Mouse (Mus musculus): ENCODE measurements at regions not wholly inside any gene's neighbourhood (a gene's known extent, or its start where the extent isn't known, plus 50 kb on each side); places are given as distances from the start of the nearest gene placed in this dataset.

- Histone ChIP-seq H3K79me2 (ENCODE audit: control insufficient read depth, insufficient read depth, low read length, poor library complexity) (no peaks in the 10 kb centered on the region), H3K27me3 (ENCODE audit: control insufficient read depth in 1 of 2, insufficient read depth in 2 of 2, low read length in 2 of 2) (no peaks in the 10 kb centered on the region), H3K27ac (ENCODE audit: control insufficient read depth, low read depth, low read length) (no peak overlapping the region), H3K9me3 (replicated peaks; ENCODE audit: insufficient read depth, low read length) (no peaks in the 10 kb centered on the region), H3K36me3 (ENCODE audit: control insufficient read depth in 1 of 2, insufficient read depth in 2 of 2, low read length in 2 of 2) (no peaks in the 10 kb centered on the region), H3K4me1 (ENCODE audit: control insufficient read depth in 1 of 2, insufficient read depth in 2 of 2, low read length in 2 of 2) (no peaks in the 10 kb centered on the region), H3K9ac (ENCODE audit: control insufficient read depth, low read depth, low read length, poor library complexity, severe bottlenecking) (no peak overlapping the region), H3K4me3 (ENCODE audit: control insufficient read depth in 1 of 2, insufficient read depth in 1 of 2, low read depth in 2 of 2, low read length in 2 of 2) (no peak overlapping the region)
- no peak for TF ChIP-seq TCF12 (IDR thresholded peaks at IDR 0.05; ENCODE audit: low read depth, low read length)
- TF ChIP-seq CHD2 (IDR thresholded peaks at IDR 0.05; ENCODE audit: low read length) = no peak
- no peak for TF ChIP-seq MEF2A (IDR thresholded peaks at IDR 0.05; ENCODE audit: extremely low read depth, insufficient replicate concordance, low read depth, low read length, poor library complexity, severe bottlenecking)
- no peak for TF ChIP-seq E2F4 (IDR thresholded peaks at IDR 0.05; ENCODE audit: borderline replicate concordance, low read depth, low read length)
- TF ChIP-seq SIN3A (IDR thresholded peaks at IDR 0.05; ENCODE audit: low read length) = no peak
- TF ChIP-seq POLR2AphosphoS5 (IDR thresholded peaks at IDR 0.05; ENCODE audit: borderline replicate concordance, low read depth, low read length) = no peak
- TF ChIP-seq TAL1 (IDR thresholded peaks at IDR 0.05; ENCODE audit: low read length) = no peak
- no peak for TF ChIP-seq UBTF (IDR thresholded peaks at IDR 0.05; ENCODE audit: borderline replicate concordance, insufficient read depth, low read depth, low read length)
- TF ChIP-seq NELFE (IDR thresholded peaks at IDR 0.05; ENCODE audit: low read depth, low read length) = no peak
- TF ChIP-seq JUND (IDR thresholded peaks at IDR 0.05; ENCODE audit: low read depth, low read length) = no peak
- no peak for TF ChIP-seq NRF1 (IDR thresholded peaks at IDR 0.05; ENCODE audit: insufficient read depth, low read depth, low read length, poor library complexity, severe bottlenecking)
- no peak for TF ChIP-seq POLR2A (IDR thresholded peaks at IDR 0.05; ENCODE audit: control insufficient read depth in 1 of 2, insufficient read depth in 1 of 2, low read depth in 1 of 2, low read length in 2 of 2, poor library complexity in 1 of 2)
- no peak for TF ChIP-seq HCFC1 (IDR thresholded peaks at IDR 0.05; ENCODE audit: low read depth, low read length)
- no peak for DNase-seq (ENCODE audit: low read depth, low spot score)
These were observed 544.0 kb downstream of the Ptprc start for GRCm38 (mm10) chr1:137631546-137631945.

DNA sequence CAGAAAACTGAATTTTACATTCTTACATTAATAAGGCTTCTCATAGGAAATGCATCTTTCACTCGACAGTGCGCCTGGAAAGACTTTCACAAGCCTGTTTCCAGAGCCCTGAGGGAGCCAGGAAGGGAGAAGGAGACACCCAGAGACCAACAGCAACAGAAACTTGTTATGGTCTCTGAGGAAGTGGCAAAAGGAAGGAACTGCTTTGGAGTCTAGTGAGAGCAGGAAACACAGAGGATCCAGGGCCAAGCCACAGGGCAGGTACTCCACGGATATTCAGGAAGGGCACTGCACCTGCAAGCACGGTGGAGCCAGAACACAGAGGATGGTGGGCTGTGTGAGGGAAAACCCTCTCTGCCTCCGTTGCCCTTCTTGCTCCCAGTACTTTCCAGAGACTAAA is 554.8 kb downstream of the Ptprc start:
- no peaks in the 10 kb centered on the region for H3K36me3 ChIP-seq (ENCODE audit: control insufficient read depth in 1 of 2, insufficient read depth in 2 of 2, low read length in 2 of 2)
- no peak overlapping the region for H3K9ac ChIP-seq (ENCODE audit: control insufficient read depth, low read depth, low read length, poor library complexity, severe bottlenecking)
- no peaks in the 10 kb centered on the region for H3K9me3 ChIP-seq (replicated peaks; ENCODE audit: insufficient read depth, low read length)
- no peak for DNase-seq (ENCODE audit: low read depth, low spot score)
- H3K27me3 ChIP-seq (ENCODE audit: control insufficient read depth in 1 of 2, insufficient read depth in 2 of 2, low read length in 2 of 2) = no peaks in the 10 kb centered on the region
- H3K27ac ChIP-seq (ENCODE audit: control insufficient read depth, low read depth, low read length) = no peak overlapping the region
- H3K4me1 ChIP-seq (ENCODE audit: control insufficient read depth in 1 of 2, insufficient read depth in 2 of 2, low read length in 2 of 2) = no peaks in the 10 kb centered on the region
- no peaks in the 10 kb centered on the region for H3K79me2 ChIP-seq (ENCODE audit: control insufficient read depth, insufficient read depth, low read length, poor library complexity)
- TF ChIP-seq ZC3H11A (IDR thresholded peaks at IDR 0.05; ENCODE audit: low read depth, low read length) (no peak), NELFE (IDR thresholded peaks at IDR 0.05; ENCODE audit: low read depth, low read length) (no peak), CTCF (IDR thresholded peaks at IDR 0.05 in 2 of 3, conservative IDR thresholded peaks at IDR 0.05 in 1 of 3; ENCODE audit: control insufficient read depth in 1 of 3, insufficient read depth in 1 of 3, low read depth in 2 of 3, low read length in 3 of 3, poor library complexity in 1 of 3, severe bottlenecking in 1 of 3) (no peak), ZNF384 (IDR thresholded peaks at IDR 0.05; ENCODE audit: low read depth, low read length) (no peak), SMC3 (IDR thresholded peaks at IDR 0.05; ENCODE audit: low read depth, low read length) (no peak), GABPA (IDR thresholded peaks at IDR 0.05; ENCODE audit: low read depth, low read length) (no peak), MAFK (IDR thresholded peaks at IDR 0.05; ENCODE audit: borderline replicate concordance, low read depth, low read length) (no peak), NRF1 (IDR thresholded peaks at IDR 0.05; ENCODE audit: insufficient read depth, low read depth, low read length, poor library complexity, severe bottlenecking) (no peak)
- no peak overlapping the region for H3K4me3 ChIP-seq (ENCODE audit: control insufficient read depth in 1 of 2, insufficient read depth in 1 of 2, low read depth in 2 of 2, low read length in 2 of 2)

All from MEL (cell line).